Comparison of ENCODE assay signal across 9 mouse cellular contexts in genomic region chr10:111389890-111390289, GRCm38 (mm10).
DNase-seq lines count a peak whose midpoint lies in the region; ATAC-seq lines count a peak whose summit lies in the region.
"Had no signal": no experiment of that assay in that cellular context is flagged by ENCODE, and none has a peak within 500 bp of the region (broad histone marks: within the 10 kb centered on the region; RNA-seq: fewer than 3 reads in every experiment).

No protein-coding gene starts in this region.

- H3K4me3 ChIP-seq in intestine, embryonic 15.5 days (replicated peaks) = no peak overlapping the region
- H3K4me3 ChIP-seq: liver, embryonic 13.5 days had no signal

- WGBS in intestine, embryonic 15.5 days = 36% methylated on average over 9 of the region's 9 CpGs

- no peak overlapping the region for H3K4me2 ChIP-seq in intestine, embryonic 15.5 days (replicated peaks)
- H3K4me2 ChIP-seq: liver, embryonic 13.5 days had no signal

- no peak overlapping the region for H3K9ac ChIP-seq in intestine, embryonic 15.5 days
- H3K9ac ChIP-seq: liver, embryonic 13.5 days had no signal

- ATAC-seq in intestine, embryonic 15.5 days = peak; percentile 91
- peak; percentile 79 for ATAC-seq in megakaryocyte, adult 5-6 weeks (ENCODE audit: poor library complexity, severe bottlenecking)

- no peaks in the 10 kb centered on the region for H3K4me1 ChIP-seq in intestine, embryonic 15.5 days (replicated peaks)

- H3K27me3 ChIP-seq in intestine, embryonic 15.5 days (replicated peaks) = no peaks in the 10 kb centered on the region
- H3K27me3 ChIP-seq: liver, embryonic 13.5 days had no signal

- DNase-seq in adipocyte (ENCODE audit: low spot score) = peak; percentile 86
- peak; percentile 16 to 18 for DNase-seq in cerebellum, postnatal 36 days
- peak; percentile 72 for DNase-seq in gastrocnemius, adult 18-20 months (ENCODE audit: low spot score)
- peak; percentile 79 to 92 for DNase-seq in left cerebral cortex, adult 8-10 months (ENCODE audit: low spot score in 2 of 2)
- DNase-seq in telencephalon, adult 2 months (ENCODE audit: low read depth, low spot score) = peak; percentile 92
- DNase-seq in thymus, postnatal 14 days = no peak
- DNase-seq: liver, embryonic 13.5 days had no signal

- 0 out of 2 replicates have a peak overlapping the region, but pooled peaks have one; percentile 13 for H3K27ac ChIP-seq in intestine, embryonic 15.5 days
- H3K27ac ChIP-seq: liver, embryonic 13.5 days had no signal

- no peaks in the 10 kb centered on the region for H3K36me3 ChIP-seq in intestine, embryonic 15.5 days
- H3K36me3 ChIP-seq: liver, embryonic 13.5 days had no signal

- no peaks in the 10 kb centered on the region for H3K9me3 ChIP-seq in intestine, embryonic 15.5 days
- H3K9me3 ChIP-seq: liver, embryonic 13.5 days had no signal
